Mouse (Mus musculus) heart, embryonic 10.5 days (tissue): ENCODE measurements around the gene Angel2. TPM values are rescaled to one million over a fixed set of nuclear protein-coding genes. Genes with fewer than 3 reads are reported as not detected.

Experiments
- DNase-seq: peaks from one replicate; pipeline ENCODE4 v3.0.0-alpha.2; 2017; ENCODE audit warnings: low spot score
- H3K27ac ChIP-seq: fragments of 300-500 bp; sonication (generic); 2 replicates; pipeline ENCODE4 v1.5.1; 2016; ENCODE audit warnings: mild to moderate bottlenecking
- H3K27me3 ChIP-seq: fragments of 300-500 bp; sonication (generic); 2 replicates; pipeline ENCODE4 v1.6.1; 2016; ENCODE audit warnings: mild to moderate bottlenecking; ENCODE audit not compliant: poor library complexity, insufficient read depth, severe bottlenecking
- H3K36me3 ChIP-seq: fragments of 300-500 bp; sonication (generic); 2 replicates; pipeline ENCODE4 v1.6.1; 2016; ENCODE audit warnings: mild to moderate bottlenecking, moderate library complexity
- H3K4me1 ChIP-seq: fragments of 300-500 bp; sonication (generic); 2 replicates; pipeline ENCODE4 v1.6.1; 2016; ENCODE audit warnings: mild to moderate bottlenecking
- H3K4me3 ChIP-seq: fragments of 300-500 bp; sonication (generic); 2 replicates; pipeline ENCODE4 v1.5.1; 2016; ENCODE audit warnings: mild to moderate bottlenecking, moderate library complexity
- H3K9me3 ChIP-seq: fragments of 300-500 bp; sonication (generic); 2 replicates; pipeline ENCODE4 v1.6.1; 2016; ENCODE audit warnings: mild to moderate bottlenecking, moderate library complexity
- WGBS: fragments of 180-500 bp; shearing (Covaris S2); methylation state at CpG from one replicate; pipeline ENCODE4 v1.1.7; 2016; 5-methylcytosine and 5-hydroxymethylcytosine counted together
- polyA plus RNA-seq: library from polyadenylated mRNA; unstranded; fragments of >200 nt; fragmentation: Nextera tagmentation; extraction: Ambion mirVana; gene quantifications from 2 replicates; pipeline ENCODE4 v1.2.1, GENCODE M21; 2016

Angel2 gene
- polyA plus RNA-seq, 1 experiment from 2014 or later = 38.8 TPM

GRCm38 (mm10) chr1:190910836-190911235 lies 14.1 kb upstream of the Angel2 start:
- no peak for DNase-seq
- peak overlapping the region; percentile 90; the same call in 1 of the 2 replicates for H3K27ac ChIP-seq
- 68% methylated on average over 6 of the region's 6 CpGs for WGBS

GRCm38 (mm10) chr1:190911415-190912123 lies 13.3 kb upstream of the Angel2 start, which contains the start of gene Rps6kc1:
Rps6kc1 (minus strand) TSS chr1:190911770.
- Histone ChIP-seq H3K9me3 (no peaks in the 10 kb centered on the region), H3K27ac (peak within 1 kb of the TSS; percentile 90), H3K27me3 (no peaks in the 10 kb centered on the region), H3K4me1 (peaks cover 12% of the 10 kb centered on the region; the same call in 1 of the 2 replicates), H3K36me3 (no peaks in the 10 kb centered on the region), H3K4me3 (peak within 1 kb of the TSS; percentile 78)
- WGBS = under 1% methylated on average over 47 of the region's 47 CpGs
- DNase-seq = peak; percentile 93

More at GRCm38 (mm10) chr1:190910836-190911235, 14.1 kb upstream of the Angel2 start:
- Histone ChIP-seq H3K9me3 (no peaks in the 10 kb centered on the region), H3K36me3 (no peaks in the 10 kb centered on the region), H3K4me1 (peaks cover 12% of the 10 kb centered on the region; the same call in 1 of the 2 replicates), H3K27me3 (no peaks in the 10 kb centered on the region), H3K4me3 (peak overlapping the region; percentile 78)

- Histone ChIP-seq H3K4me3 (peak overlapping the region; percentile 78), H3K4me1 (peaks cover 12% of the 10 kb centered on the region; the same call in 1 of the 2 replicates), H3K9me3 (no peaks in the 10 kb centered on the region), H3K27me3 (no peaks in the 10 kb centered on the region), H3K36me3 (no peaks in the 10 kb centered on the region), H3K27ac (no peak overlapping the region)
- DNase-seq = no peak
- WGBS = 40% methylated on average over 1 of the region's 1 CpGs
Observed at GRCm38 (mm10) chr1:190912623-190913022, 12.3 kb upstream of the Angel2 start.

- 52% methylated on average over 7 of the region's 7 CpGs for WGBS
- DNase-seq = no peak
- Histone ChIP-seq H3K27me3 (no peaks in the 10 kb centered on the region), H3K9me3 (no peaks in the 10 kb centered on the region), H3K27ac (no peak overlapping the region), H3K4me3 (no peak overlapping the region), H3K4me1 (0 out of 2 replicates have a peak, but pooled peaks cover 5% of the 10 kb centered on the region), H3K36me3 (no peaks in the 10 kb centered on the region)
Observed at GRCm38 (mm10) chr1:190918938-190919337, 6.0 kb upstream of the Angel2 start.

- no peak for DNase-seq
- Histone ChIP-seq H3K27me3 (no peaks in the 10 kb centered on the region), H3K9me3 (no peaks in the 10 kb centered on the region), H3K27ac (no peak overlapping the region), H3K4me3 (no peak overlapping the region), H3K36me3 (no peaks in the 10 kb centered on the region), H3K4me1 (0 out of 2 replicates have a peak, but pooled peaks cover 5% of the 10 kb centered on the region)
- 73% methylated on average over 8 of the region's 8 CpGs for WGBS
Observed at GRCm38 (mm10) chr1:190919725-190920469, 5.0 kb upstream of the Angel2 start.

GRCm38 (mm10) chr1:190927311-190927710 lies 2.4 kb downstream of the Angel2 start:
- H3K27me3 ChIP-seq = no peaks in the 10 kb centered on the region
- no peaks in the 10 kb centered on the region for H3K9me3 ChIP-seq
- no peak for DNase-seq
- no peak overlapping the region for H3K27ac ChIP-seq
- peaks cover 11% of the 10 kb centered on the region; the same call in 1 of the 2 replicates for H3K4me1 ChIP-seq
- WGBS = 92% methylated on average over 3 of the region's 3 CpGs
- peak overlapping the region; percentile 76; the same call in 1 of the 2 replicates for H3K4me3 ChIP-seq
- no peaks in the 10 kb centered on the region for H3K36me3 ChIP-seq

- no peaks in the 10 kb centered on the region for H3K9me3 ChIP-seq
- DNase-seq = no peak
- peak overlapping the region; percentile 76 for H3K4me3 ChIP-seq
- 11% methylated on average over 16 of the region's 16 CpGs for WGBS
- no peaks in the 10 kb centered on the region for H3K27me3 ChIP-seq
- peaks cover 3% of the 10 kb centered on the region for H3K36me3 ChIP-seq
- peak overlapping the region; percentile 98 for H3K27ac ChIP-seq
- peaks cover 11% of the 10 kb centered on the region; the same call in 1 of the 2 replicates for H3K4me1 ChIP-seq
Observed at GRCm38 (mm10) chr1:190927751-190928369, 2.9 kb downstream of the Angel2 start.

GRCm38 (mm10) chr1:190928370-190929009 lies 3.6 kb downstream of the Angel2 start:
- H3K27ac ChIP-seq = peak overlapping the region; percentile 98
- peak overlapping the region; percentile 76 for H3K4me3 ChIP-seq
- H3K4me1 ChIP-seq = peaks cover 11% of the 10 kb centered on the region; the same call in 1 of the 2 replicates
- 0% methylated on average over 68 of the region's 79 CpGs for WGBS
- H3K36me3 ChIP-seq = peaks cover 7% of the 10 kb centered on the region
- H3K9me3 ChIP-seq = no peaks in the 10 kb centered on the region
- H3K27me3 ChIP-seq = no peaks in the 10 kb centered on the region
- DNase-seq = peak; percentile 98

GRCm38 (mm10) chr1:190929010-190929695 lies 4.2 kb downstream of the Angel2 start:
- peak overlapping the region; percentile 98 for H3K27ac ChIP-seq
- peaks cover 11% of the 10 kb centered on the region; the same call in 1 of the 2 replicates for H3K4me1 ChIP-seq
- peak overlapping the region; percentile 76 for H3K4me3 ChIP-seq
- peaks cover 13% of the 10 kb centered on the region for H3K36me3 ChIP-seq
- H3K27me3 ChIP-seq = no peaks in the 10 kb centered on the region
- 9% methylated on average over 27 of the region's 27 CpGs for WGBS
- no peak for DNase-seq
- no peaks in the 10 kb centered on the region for H3K9me3 ChIP-seq

- H3K27me3 ChIP-seq = no peaks in the 10 kb centered on the region
- H3K36me3 ChIP-seq = peaks cover 22% of the 10 kb centered on the region
- DNase-seq = no peak
- H3K4me1 ChIP-seq = peaks cover 11% of the 10 kb centered on the region; the same call in 1 of the 2 replicates
- no peak overlapping the region for H3K27ac ChIP-seq
- H3K4me3 ChIP-seq = no peak overlapping the region
- WGBS = 80% methylated on average over 6 of the region's 6 CpGs
- no peaks in the 10 kb centered on the region for H3K9me3 ChIP-seq
Observed at GRCm38 (mm10) chr1:190930181-190930580, 5.3 kb downstream of the Angel2 start.

- Histone ChIP-seq H3K4me3 (no peak overlapping the region), H3K4me1 (no peaks in the 10 kb centered on the region), H3K27ac (no peak overlapping the region), H3K36me3 (peaks cover 79% of the 10 kb centered on the region), H3K9me3 (no peaks in the 10 kb centered on the region), H3K27me3 (no peaks in the 10 kb centered on the region)
- no peak for DNase-seq
- WGBS = 95% methylated on average over 7 of the region's 7 CpGs
Observed at GRCm38 (mm10) chr1:190939803-190940202, 14.9 kb downstream of the Angel2 start.
